Mouse (Mus musculus) cortical plate, adult 2 months (tissue): ENCODE results near the gene Rtn4.

Source experiments
- CTCF ChIP-seq: fragments of 200-500 bp; IDR thresholded peaks from 2 replicates; pipeline ENCODE4 v1.5.1; 2011; ENCODE audit warnings: mild to moderate bottlenecking, control low read depth, low read length; ENCODE audit not compliant: insufficient read depth; ENCODE audit errors: extremely low read depth
- POLR2A ChIP-seq: fragments of 200-500 bp; IDR thresholded peaks from 2 replicates; pipeline ENCODE4 v1.6.1; 2011; ENCODE audit warnings: mild to moderate bottlenecking, low read length, control low read depth; ENCODE audit not compliant: insufficient read depth; ENCODE audit errors: extremely low read depth

DNA sequence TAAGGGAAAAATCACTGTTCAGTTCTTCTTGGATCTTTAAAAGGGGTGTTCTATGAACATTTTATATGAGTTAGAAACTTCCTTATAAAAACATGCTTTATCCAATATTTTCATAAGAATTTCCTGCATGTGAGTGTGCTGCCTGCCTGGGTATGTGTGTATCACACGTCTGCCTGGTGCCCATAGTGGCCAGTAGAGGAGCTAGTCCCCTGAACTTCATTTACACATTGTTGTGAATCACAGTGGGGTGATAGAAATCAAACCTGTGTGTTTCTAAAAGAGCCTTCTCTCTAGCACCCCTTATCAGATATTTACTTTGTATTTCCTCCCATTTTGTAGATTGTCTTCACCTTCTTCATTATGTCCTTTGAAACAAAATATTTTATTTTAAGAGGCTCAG is 32.9 kb downstream of the Rtn4 start:
- TF ChIP-seq CTCF = no peak
- no peak for TF ChIP-seq POLR2A
